Comparison of ENCODE assay signal across 16 mouse cellular contexts in genomic region chr3:101418740-101419652, GRCm38 (mm10). TPM values are rescaled to one million over a fixed set of nuclear protein-coding genes. Genes with fewer than 3 reads are reported as not detected.
A peak's percentile ranks its signal among the peaks of the same experiment; 100 is the strongest.
DNase-seq lines count a peak whose midpoint lies in the region; ATAC-seq and TF ChIP-seq lines count a peak whose summit lies in the region.
"Had no signal": no experiment of that assay in that cellular context is flagged by ENCODE, and none has a peak within 500 bp of the region (broad histone marks: within the 10 kb centered on the region; RNA-seq: fewer than 3 reads in every experiment).

No protein-coding gene starts in this region.

- TF ChIP-seq CTCF in liver, postnatal 0 days (IDR thresholded peaks at IDR 0.05; ENCODE audit: low read depth): no peak

- H3K9me3 ChIP-seq in erythroblast, embryonic 14.5 days (ENCODE audit: control insufficient read depth, low read length): no peaks in the 10 kb centered on the region
- H3K9me3 ChIP-seq in kidney, embryonic 15.5 days (replicated peaks): no peaks in the 10 kb centered on the region
- no peaks in the 10 kb centered on the region for H3K9me3 ChIP-seq in liver, postnatal 0 days (ENCODE audit: low read length)
- H3K9me3 ChIP-seq: forebrain, embryonic 12.5 days had no signal

- H3K36me3 ChIP-seq in erythroblast, embryonic 14.5 days (ENCODE audit: control insufficient read depth): no peaks in the 10 kb centered on the region
- H3K36me3 ChIP-seq in kidney, embryonic 15.5 days: no peaks in the 10 kb centered on the region
- H3K36me3 ChIP-seq in liver, postnatal 0 days (replicated peaks; ENCODE audit: insufficient read depth, low read length): no peaks in the 10 kb centered on the region
- H3K36me3 ChIP-seq: forebrain, embryonic 12.5 days had no signal

- H3K4me2 ChIP-seq in kidney, embryonic 15.5 days: 0 out of 2 replicates have a peak overlapping the region, but pooled peaks have one; percentile 3
- peak overlapping the region; percentile 40 for H3K4me2 ChIP-seq in liver, postnatal 0 days (ENCODE audit: low read depth, low read length)
- H3K4me2 ChIP-seq: forebrain, embryonic 12.5 days; lung, embryonic 14.5 days had no signal

- no peak overlapping the region for H3K9ac ChIP-seq in kidney, embryonic 15.5 days
- H3K9ac ChIP-seq in liver, postnatal 0 days (replicated peaks): no peak overlapping the region
- H3K9ac ChIP-seq: forebrain, embryonic 12.5 days; lung, embryonic 14.5 days had no signal

- no peak for TF ChIP-seq EP300 in liver, postnatal 0 days (IDR thresholded peaks at IDR 0.05; ENCODE audit: low read depth)

- 36% methylated on average over 18 of the region's 18 CpGs for WGBS in kidney, embryonic 15.5 days
- WGBS in liver, postnatal 0 days (ENCODE audit: insufficient replicate concordance): 39% methylated on average over 18 of the region's 18 CpGs

- DNase-seq in kidney, adult 8-10 months: no peak
- DNase-seq in liver, postnatal 0 days: no peak
- no peak for DNase-seq in urinary bladder, postnatal 36 days (ENCODE audit: low spot score in 2 of 2)
- DNase-seq in cerebellum, adult 11 months: no peak
- DNase-seq: cerebellum, adult 9-10 months; gastrocnemius, postnatal 25 days; kidney, adult 9 months; left cerebral cortex, postnatal 4 days; lung, embryonic 14.5 days; thymus, adult 18-20 months had no signal

- H3K4me3 ChIP-seq in erythroblast, embryonic 14.5 days (replicated peaks): peak overlapping the region; percentile 28
- no peak overlapping the region for H3K4me3 ChIP-seq in kidney, embryonic 15.5 days (replicated peaks)
- H3K4me3 ChIP-seq in liver, postnatal 0 days (ENCODE audit: low read depth, low read length): no peak overlapping the region
- H3K4me3 ChIP-seq: forebrain, embryonic 12.5 days had no signal

- no peaks in the 10 kb centered on the region for H3K27me3 ChIP-seq in erythroblast, embryonic 14.5 days (ENCODE audit: control insufficient read depth)
- no peaks in the 10 kb centered on the region for H3K27me3 ChIP-seq in kidney, embryonic 15.5 days
- H3K27me3 ChIP-seq in liver, postnatal 0 days (ENCODE audit: insufficient read depth, low read length): no peaks in the 10 kb centered on the region
- H3K27me3 ChIP-seq: forebrain, embryonic 12.5 days had no signal

- no peak for ATAC-seq in erythroblast, adult 5-6 weeks (replicated peaks; ENCODE audit: low FRiP score, poor library complexity, severe bottlenecking)
- no peak for ATAC-seq in kidney, embryonic 15.5 days (replicated peaks; ENCODE audit: low FRiP score)
- peak; percentile 8 to 40; a peak in 1 of 4 replicates for ATAC-seq in hematopoietic stem cell, adult 5-6 weeks (replicated peaks in 1 of 2; ENCODE audit: insufficient read depth in 1 of 2, low FRiP score in 2 of 2, low TSS enrichment in 1 of 2, low read depth in 1 of 2, poor library complexity in 2 of 2, severe bottlenecking in 2 of 2)
- ATAC-seq in liver, postnatal 0 days: no peak
- ATAC-seq: midbrain, embryonic 16.5 days had no signal

- H3K27ac ChIP-seq in kidney, embryonic 15.5 days: no peak overlapping the region
- H3K27ac ChIP-seq in liver, postnatal 0 days (ENCODE audit: low read depth): no peak overlapping the region
- H3K27ac ChIP-seq: forebrain, embryonic 12.5 days had no signal

- peaks cover 47% of the 10 kb centered on the region for H3K4me1 ChIP-seq in erythroblast, embryonic 14.5 days (ENCODE audit: control insufficient read depth)
- H3K4me1 ChIP-seq in kidney, embryonic 15.5 days: peaks cover 22% of the 10 kb centered on the region
- H3K4me1 ChIP-seq in liver, postnatal 0 days (ENCODE audit: insufficient read depth): peaks cover 7% of the 10 kb centered on the region; the same call in 1 of the 2 replicates

RNA-seq across cellular contexts. Expression of gene Igsf3, which starts 42.1 kb away (rescaled TPM):
- polyA plus RNA-seq in erythroblast, embryonic 14.5 days (2012): 0.12 and 0.14 TPM in 2 replicates
- 0.84 and 0.96 TPM in 2 replicates for total RNA-seq in erythroblast, adult 5-6 weeks (2015; ENCODE audit: low replicate concordance)
- 1.4 and 2.8 TPM in 2 replicates for total RNA-seq in erythroblast, adult 5-6 weeks (2017; ENCODE audit: low replicate concordance)
- 24.3 and 25.4 TPM in 2 replicates for polyA plus RNA-seq in kidney, embryonic 15.5 days (2015; fragmentation: Nextera tagmentation; extraction: Ambion mirVana)
- total RNA-seq in hematopoietic stem cell, adult 5-6 weeks (2017): 0.25 and 2.2 TPM in 2 replicates
- polyA plus RNA-seq in liver, postnatal 0 days (2015; fragmentation: Nextera tagmentation; extraction: Ambion mirVana): 1.7 and 1.9 TPM in 2 replicates

Comparison
In these comparisons a context has a peak if more than half of its experiments do, and no peak if none do; other contexts are left out.
1. ATAC-seq: peak in hematopoietic stem cell, adult 5-6 weeks (2 of 2); none in erythroblast, adult 5-6 weeks (single experiment), kidney, embryonic 15.5 days (single experiment) and liver, postnatal 0 days (single experiment).